Mouse (Mus musculus): ENCODE measurements at regions not wholly inside any gene's neighbourhood (a gene's known extent, or its start where the extent isn't known, plus 50 kb on each side); places are given as distances from the start of the nearest gene placed in this dataset.

- H3K27ac ChIP-seq, result no peak overlapping the region
- 91% methylated on average over 1 of the region's 1 CpGs for WGBS (ENCODE audit: missing documents)
These were observed 527.4 kb upstream of the Tyrp1 start for GRCm38 (mm10) chr4:80306528-80306927.

GRCm38 (mm10) chr4:80310620-80311019 is 523.3 kb upstream of the Tyrp1 start:
- 64% methylated on average over 3 of the region's 3 CpGs for WGBS (ENCODE audit: missing documents)
- no peak overlapping the region for H3K4me3 ChIP-seq (ENCODE audit: inconsistent target)
- no peaks in the 10 kb centered on the region for H3K36me3 ChIP-seq (ENCODE audit: inconsistent target)
- peak overlapping the region; percentile 51 for H3K27ac ChIP-seq
- H3K79me2 ChIP-seq (ENCODE audit: inconsistent target), result no peaks in the 10 kb centered on the region

More at GRCm38 (mm10) chr4:80306528-80306927, 527.4 kb upstream of the Tyrp1 start:
- H3K4me3 ChIP-seq (ENCODE audit: inconsistent target), result no peak overlapping the region
- H3K79me2 ChIP-seq (ENCODE audit: inconsistent target), result no peaks in the 10 kb centered on the region
- H3K36me3 ChIP-seq (ENCODE audit: inconsistent target), result no peaks in the 10 kb centered on the region

DNA sequence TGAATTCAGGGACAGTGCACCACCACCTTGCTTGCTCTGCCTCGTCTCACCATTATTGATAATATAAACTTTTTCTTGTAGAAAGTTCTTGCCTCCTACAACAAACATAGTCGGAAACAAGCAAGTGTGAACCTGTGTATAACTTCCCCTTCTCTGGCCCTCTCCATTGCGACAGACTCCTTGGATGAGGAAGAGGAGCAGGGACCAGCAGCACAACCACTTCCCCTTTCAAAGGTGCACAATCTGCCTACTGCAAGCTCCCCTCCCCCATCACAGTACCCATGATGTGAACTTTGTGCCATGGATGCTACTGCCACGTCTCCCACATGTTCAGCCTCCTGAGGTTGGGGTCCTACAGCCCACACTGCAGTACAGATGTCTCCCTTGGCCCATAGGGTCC is 522.8 kb upstream of the Tyrp1 start:
- 15% methylated on average over 4 of the region's 4 CpGs for WGBS (ENCODE audit: missing documents)
- H3K36me3 ChIP-seq (ENCODE audit: inconsistent target), result no peaks in the 10 kb centered on the region
- H3K27ac ChIP-seq, result peak overlapping the region; percentile 51
- no peaks in the 10 kb centered on the region for H3K79me2 ChIP-seq (ENCODE audit: inconsistent target)
- no peak overlapping the region for H3K4me3 ChIP-seq (ENCODE audit: inconsistent target)

Measured in macrophage (primary cell).